Mouse (Mus musculus) megakaryocyte, embryonic 14.5 days (primary cell): ENCODE data around the gene Ctnnbip1.

Experiments
- FLI1 ChIP-seq: IDR thresholded peaks from 2 replicates; pipeline ENCODE4 v1.6.1; 2012; ENCODE audit warnings: low read length, inconsistent platforms, mixed read lengths
- GATA1 ChIP-seq: IDR thresholded peaks from 3 replicates; pipeline ENCODE4 v1.6.1; 2012; ENCODE audit warnings: mixed read lengths, low read length, inconsistent platforms, borderline replicate concordance

DNA sequence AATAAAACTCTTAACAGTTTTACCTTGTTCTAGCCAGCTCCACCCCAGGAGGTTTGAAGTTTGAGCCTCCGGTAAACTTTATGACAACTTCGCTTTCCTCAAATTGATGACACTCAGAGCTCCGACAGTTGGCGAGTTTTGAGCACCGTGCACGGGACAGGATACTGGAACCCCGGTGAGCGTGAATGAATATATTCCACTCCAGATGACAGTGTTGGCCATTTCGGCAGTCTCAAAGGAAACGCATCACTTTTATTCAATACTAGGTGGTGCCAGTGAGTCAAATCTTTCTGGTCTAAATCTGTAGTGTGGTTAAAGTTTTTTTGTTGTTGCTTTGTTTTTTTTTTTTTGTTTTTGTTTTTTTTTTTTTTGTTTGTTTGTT lies 32.2 kb upstream of the Ctnnbip1 start:
- no peak for TF ChIP-seq GATA1
- no peak for TF ChIP-seq FLI1
